Mouse (Mus musculus) spleen, adult 2 months (tissue): ENCODE measurements around the gene Slc44a3.

ENCODE experiments used
- CTCF ChIP-seq: fragments of 200-500 bp; IDR thresholded peaks from 2 replicates; pipeline ENCODE4 v1.5.1; 2011; ENCODE audit warnings: mild to moderate bottlenecking, inconsistent platforms; ENCODE audit not compliant: insufficient read depth, insufficient read length, insufficient replicate concordance; ENCODE audit errors: extremely low read depth
- POLR2A ChIP-seq: fragments of 200-500 bp; IDR thresholded peaks from 2 replicates; pipeline ENCODE4 v1.6.1; 2011; ENCODE audit warnings: low read depth, low read length, inconsistent platforms

- TF ChIP-seq CTCF (no peak), POLR2A (no peak)
Measured at GRCm38 (mm10) chr3:121531370-121532148, 645 bp downstream of the Slc44a3 start.
